Mouse (Mus musculus) kidney, adult 2 months (tissue): Measurements from ENCODE around the gene Dcaf8.

Source experiments
- CTCF ChIP-seq: fragments of 200-500 bp; conservative IDR thresholded peaks from 2 replicates; pipeline ENCODE4 v1.5.1; 2011; ENCODE audit warnings: low read depth, mild to moderate bottlenecking, control low read depth, low read length, moderate library complexity, mixed read lengths; ENCODE audit not compliant: insufficient read depth, insufficient read length
- POLR2A ChIP-seq: fragments of 200-500 bp; IDR thresholded peaks from one replicate; pipeline ENCODE4 v1.6.1; 2011; ENCODE audit warnings: low read depth, low read length, control low read depth

GRCm38 (mm10) chr1:172221297-172222063, 73.6 kb downstream of the Dcaf8 start:
- no peak for TF ChIP-seq CTCF
- TF ChIP-seq POLR2A, result no peak
